18 mouse cellular contexts compared by ENCODE assay signal in the genomic region with DNA sequence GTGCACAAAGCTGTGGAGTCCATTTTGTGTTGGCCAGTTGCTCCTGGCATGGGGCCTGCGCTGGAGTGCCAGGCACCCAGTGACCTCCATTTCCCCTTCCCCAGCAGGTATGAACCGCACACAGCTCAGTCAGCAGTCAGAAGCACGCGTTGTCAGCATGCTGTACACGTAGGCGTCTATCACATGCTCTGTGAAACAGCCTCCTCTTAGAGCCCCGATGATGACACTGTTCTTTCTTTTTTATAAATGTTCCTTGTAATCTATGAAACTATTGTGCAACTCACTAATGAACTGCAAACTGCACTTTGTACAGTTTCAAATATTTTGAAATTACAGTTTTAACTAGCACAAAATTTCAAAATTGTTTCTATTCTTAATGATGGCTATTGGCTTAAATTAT. TPM values are rescaled to one million over a fixed set of nuclear protein-coding genes. Genes with fewer than 3 reads are reported as not detected.
DNase-seq lines count a peak whose midpoint lies in the region; ATAC-seq and TF ChIP-seq lines count a peak whose summit lies in the region.
"Had no signal": no experiment of that assay in that cellular context is flagged by ENCODE, and none has a peak within 500 bp of the region (broad histone marks: within the 10 kb centered on the region; RNA-seq: fewer than 3 reads in every experiment).

No protein-coding gene starts in this region.

- no peaks in the 10 kb centered on the region for H3K4me1 ChIP-seq in kidney, adult 2 months (ENCODE audit: control insufficient read depth, insufficient read depth, low read length)
- no peaks in the 10 kb centered on the region for H3K4me1 ChIP-seq in intestine, embryonic 16.5 days (ENCODE audit: control insufficient read depth, insufficient read depth, low read length)
- H3K4me1 ChIP-seq: embryonic facial prominence, embryonic 12.5 days; forebrain, embryonic 10.5 days had no signal

- H3K9ac ChIP-seq in intestine, embryonic 16.5 days (ENCODE audit: low read depth, low read length) = no peak overlapping the region
- H3K9ac ChIP-seq: embryonic facial prominence, embryonic 12.5 days; liver, embryonic 14.5 days had no signal

- no peaks in the 10 kb centered on the region for H3K9me3 ChIP-seq in intestine, embryonic 16.5 days (ENCODE audit: control insufficient read depth, low read length)
- H3K9me3 ChIP-seq: embryonic facial prominence, embryonic 12.5 days; forebrain, embryonic 10.5 days; limb, embryonic 10.5 days had no signal

- H3K36me3 ChIP-seq in kidney, adult 2 months (ENCODE audit: control insufficient read depth, insufficient read depth, low read length) = peaks cover 5% of the 10 kb centered on the region
- H3K36me3 ChIP-seq in intestine, embryonic 16.5 days (ENCODE audit: control insufficient read depth, insufficient read depth, low read length) = peaks cover 3% of the 10 kb centered on the region; the same call in 1 of the 2 replicates

- 80% methylated on average over 7 of the region's 7 CpGs for WGBS in kidney, adult 2 months
- 93% methylated on average over 7 of the region's 7 CpGs for WGBS in intestine, embryonic 16.5 days

- TF ChIP-seq CTCF in kidney, adult 2 months (conservative IDR thresholded peaks at IDR 0.05; ENCODE audit: insufficient read depth, insufficient read length, low read depth, low read length) = no peak

- no peak overlapping the region for H3K4me2 ChIP-seq in intestine, embryonic 16.5 days (ENCODE audit: low read depth, low read length)
- H3K4me2 ChIP-seq: embryonic facial prominence, embryonic 12.5 days had no signal

- H3K27me3 ChIP-seq in kidney, adult 2 months (replicated peaks; ENCODE audit: control insufficient read depth, insufficient read depth, low read length) = no peaks in the 10 kb centered on the region
- no peaks in the 10 kb centered on the region for H3K27me3 ChIP-seq in intestine, embryonic 16.5 days (replicated peaks; ENCODE audit: control insufficient read depth, insufficient read depth, low read length)
- H3K27me3 ChIP-seq: embryonic facial prominence, embryonic 12.5 days had no signal

- peak; percentile 9 for DNase-seq in kidney, adult 2 months
- no peak for DNase-seq in kidney, postnatal 4 days
- peak; percentile 43 for DNase-seq in right cerebral cortex, adult 18-20 months
- no peak for DNase-seq in right cerebral cortex, postnatal 10 days (ENCODE audit: low spot score in 2 of 2)
- DNase-seq in retina, embryonic 14.5 days (ENCODE audit: low spot score) = no peak
- DNase-seq: cerebellum, adult 11-12 months; kidney, adult 9 months; midbrain, embryonic 14.5 days; right cerebral cortex, postnatal 25 days; thymus, adult 18-20 months had no signal

- ATAC-seq in intestine, embryonic 16.5 days = peak; percentile 65
- ATAC-seq in megakaryocyte, adult 5-6 weeks (ENCODE audit: poor library complexity, severe bottlenecking) = no peak
- ATAC-seq: CD4-positive, CD25-positive, alpha-beta regulatory T cell, adult 4 months; hindbrain, embryonic 16.5 days had no signal

- H3K4me3 ChIP-seq in kidney, adult 2 months (ENCODE audit: insufficient read depth, low read depth, low read length) = no peak overlapping the region
- H3K4me3 ChIP-seq in intestine, embryonic 16.5 days (ENCODE audit: low read length) = no peak overlapping the region
- H3K4me3 ChIP-seq: embryonic facial prominence, embryonic 12.5 days; forebrain, embryonic 10.5 days; limb, embryonic 10.5 days had no signal

- H3K27ac ChIP-seq in kidney, adult 2 months (ENCODE audit: insufficient read depth, low read depth, low read length) = no peak overlapping the region
- H3K27ac ChIP-seq in intestine, embryonic 16.5 days (ENCODE audit: low read length) = no peak overlapping the region
- H3K27ac ChIP-seq: embryonic facial prominence, embryonic 12.5 days; forebrain, embryonic 10.5 days; limb, embryonic 10.5 days; liver, embryonic 14.5 days had no signal

- no peak for TF ChIP-seq POLR2A in kidney, adult 2 months (IDR thresholded peaks at IDR 0.05; ENCODE audit: low read depth, low read length)

RNA-seq across cellular contexts. Expression of gene Wdr3, which starts 39.3 kb away (rescaled TPM):
- 13.3 and 18.4 TPM in 2 replicates for polyA plus RNA-seq in kidney, adult 2 months (2012; rRNA removed)
- 34.9 and 35.4 TPM in 2 replicates for polyA plus RNA-seq in intestine, embryonic 16.5 days (2015; fragmentation: Nextera tagmentation; extraction: Ambion mirVana)
- 37.8 and 45.8 TPM in 2 replicates for total RNA-seq in megakaryocyte, adult 5-6 weeks (2015)
- 95.3 and 101 TPM in 2 replicates for total RNA-seq in megakaryocyte, adult 5-6 weeks (2017)

RNA-seq across cellular contexts. Expression of gene Gdap2, which starts 39.4 kb away (rescaled TPM):
- 14.4 and 15.0 TPM in 2 replicates for polyA plus RNA-seq in kidney, adult 2 months (2012; rRNA removed)
- 38.2 and 43.2 TPM in 2 replicates for polyA plus RNA-seq in intestine, embryonic 16.5 days (2015; fragmentation: Nextera tagmentation; extraction: Ambion mirVana)
- 65.2 and 65.8 TPM in 2 replicates for total RNA-seq in megakaryocyte, adult 5-6 weeks (2015)
- total RNA-seq in megakaryocyte, adult 5-6 weeks (2017) = 55.4 and 56.4 TPM in 2 replicates

Comparison
In these comparisons a context has a peak if more than half of its experiments do, and no peak if none do; other contexts are left out.
1. DNase-seq: peak in kidney, adult 2 months (single experiment) and right cerebral cortex, adult 18-20 months (single experiment); none in kidney, postnatal 4 days (0 of 2), right cerebral cortex, postnatal 10 days (0 of 2) and retina, embryonic 14.5 days (single experiment).